Mouse (Mus musculus): ENCODE measurements at regions not wholly inside any gene's neighbourhood (a gene's known extent, or its start where the extent isn't known, plus 50 kb on each side); places are given as distances from the start of the nearest gene placed in this dataset.

DNA sequence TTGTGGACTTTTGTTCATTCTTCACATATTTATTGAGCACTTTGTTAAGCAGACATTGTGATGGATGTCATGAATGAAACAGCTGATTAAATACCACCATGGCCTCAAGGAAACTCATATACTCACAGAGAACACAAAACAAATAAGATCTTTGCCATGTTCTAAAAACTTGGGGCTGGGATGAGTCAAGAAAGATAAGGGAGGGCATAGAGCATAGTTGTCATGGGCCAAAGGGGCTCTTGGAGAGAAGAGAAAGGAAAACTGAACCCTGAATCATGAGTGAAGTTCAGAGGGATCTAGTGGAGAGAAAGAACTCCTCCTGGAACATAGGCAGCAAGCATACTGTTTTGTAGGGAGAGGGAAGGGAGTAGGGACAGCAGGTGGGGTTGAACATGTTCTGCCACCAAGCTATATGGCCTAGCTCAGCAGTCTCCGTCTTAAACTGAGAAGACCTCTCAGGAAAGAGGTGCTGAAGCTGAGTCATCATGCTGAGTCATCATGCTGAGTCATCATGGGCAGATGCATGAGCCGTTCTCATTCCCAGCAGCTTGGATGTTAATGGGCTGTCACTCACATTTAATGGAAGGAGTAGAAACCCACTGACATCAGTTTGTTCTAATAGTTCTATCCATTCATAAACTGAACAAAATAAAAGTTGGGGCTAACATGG is 69.6 kb downstream of the Cetn3 start:
- 58% methylated on average over 2 of the region's 2 CpGs for WGBS
- ATAC-seq: 0 out of 2 replicates have a peak, but pooled peaks have one; percentile 13
- H3K27ac ChIP-seq (ENCODE audit: low read length): no peak overlapping the region

DNA sequence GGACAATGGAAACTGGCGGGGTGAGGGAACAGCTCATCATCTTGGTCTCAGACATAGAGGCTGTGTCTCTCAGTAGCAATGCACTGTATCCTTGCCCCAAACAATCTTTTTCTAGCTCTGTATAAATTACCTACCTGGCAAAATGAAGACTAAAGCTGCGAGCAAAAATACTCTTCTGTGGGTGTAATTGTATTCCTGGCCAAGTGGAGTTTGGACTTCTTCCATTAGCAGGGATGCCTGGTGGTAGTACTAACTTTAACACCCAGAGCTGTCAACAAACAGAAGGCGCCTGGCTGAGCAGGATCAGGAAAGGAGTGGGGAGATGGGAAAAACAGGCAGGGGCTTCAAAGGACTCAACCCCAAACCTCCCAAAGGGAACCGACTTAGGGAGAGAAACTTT is 73.2 kb downstream of the Cetn3 start:
- WGBS: 52% methylated on average over 4 of the region's 4 CpGs
- H3K4me2 ChIP-seq (ENCODE audit: low read depth, low read length): no peak overlapping the region
- no peak overlapping the region for H3K27ac ChIP-seq (ENCODE audit: low read length)
- H3K9me3 ChIP-seq (ENCODE audit: control insufficient read depth, low read length): no peaks in the 10 kb centered on the region
- H3K4me3 ChIP-seq (ENCODE audit: low read length): no peak overlapping the region
- H3K36me3 ChIP-seq (ENCODE audit: control insufficient read depth, insufficient read depth, low read length): no peaks in the 10 kb centered on the region
- H3K9ac ChIP-seq (ENCODE audit: low read depth, low read length): no peak overlapping the region
- no peaks in the 10 kb centered on the region for H3K27me3 ChIP-seq (replicated peaks; ENCODE audit: control insufficient read depth, insufficient read depth, low read length)
- no peaks in the 10 kb centered on the region for H3K4me1 ChIP-seq (ENCODE audit: control insufficient read depth, insufficient read depth, low read length)
- ATAC-seq: no peak

More for the DNA sequence above, 69.6 kb downstream of the Cetn3 start:
- Histone ChIP-seq H3K9me3 (ENCODE audit: control insufficient read depth, low read length) (no peaks in the 10 kb centered on the region), H3K4me2 (ENCODE audit: low read depth, low read length) (no peak overlapping the region), H3K36me3 (ENCODE audit: control insufficient read depth, insufficient read depth, low read length) (no peaks in the 10 kb centered on the region), H3K27me3 (replicated peaks; ENCODE audit: control insufficient read depth, insufficient read depth, low read length) (no peaks in the 10 kb centered on the region), H3K9ac (ENCODE audit: low read depth, low read length) (no peak overlapping the region), H3K4me3 (ENCODE audit: low read length) (no peak overlapping the region), H3K4me1 (ENCODE audit: control insufficient read depth, insufficient read depth, low read length) (no peaks in the 10 kb centered on the region)

DNA sequence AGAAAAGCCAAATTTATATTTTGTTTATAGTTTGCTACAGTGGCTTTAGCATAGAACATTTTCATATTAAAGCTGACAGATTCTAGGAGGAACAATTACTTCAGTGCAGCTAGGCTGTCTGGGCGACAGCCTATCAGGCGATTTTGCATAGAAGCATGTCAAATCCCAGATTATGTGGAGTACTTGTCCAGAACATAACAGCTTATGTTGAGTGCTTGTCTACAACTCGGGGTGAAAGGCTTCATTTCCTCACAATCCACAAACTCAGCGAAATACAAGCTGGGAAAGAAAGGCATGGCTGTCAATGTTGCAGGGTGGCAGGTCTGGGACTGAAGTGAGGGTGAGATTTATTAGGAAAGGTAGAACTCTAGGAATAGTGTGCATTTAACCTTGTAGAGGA is 77.8 kb downstream of the Cetn3 start:
- ATAC-seq: no peak
- no peak overlapping the region for H3K4me3 ChIP-seq (ENCODE audit: low read length)
- H3K9ac ChIP-seq (ENCODE audit: low read depth, low read length): no peak overlapping the region
- no peaks in the 10 kb centered on the region for H3K36me3 ChIP-seq (ENCODE audit: control insufficient read depth, insufficient read depth, low read length)
- no peak overlapping the region for H3K27ac ChIP-seq (ENCODE audit: low read length)
- H3K4me2 ChIP-seq (ENCODE audit: low read depth, low read length): no peak overlapping the region
- H3K27me3 ChIP-seq (replicated peaks; ENCODE audit: control insufficient read depth, insufficient read depth, low read length): no peaks in the 10 kb centered on the region
- H3K4me1 ChIP-seq (ENCODE audit: control insufficient read depth, insufficient read depth, low read length): no peaks in the 10 kb centered on the region
- no peaks in the 10 kb centered on the region for H3K9me3 ChIP-seq (ENCODE audit: control insufficient read depth, low read length)
- 73% methylated on average over 4 of the region's 4 CpGs for WGBS

DNA sequence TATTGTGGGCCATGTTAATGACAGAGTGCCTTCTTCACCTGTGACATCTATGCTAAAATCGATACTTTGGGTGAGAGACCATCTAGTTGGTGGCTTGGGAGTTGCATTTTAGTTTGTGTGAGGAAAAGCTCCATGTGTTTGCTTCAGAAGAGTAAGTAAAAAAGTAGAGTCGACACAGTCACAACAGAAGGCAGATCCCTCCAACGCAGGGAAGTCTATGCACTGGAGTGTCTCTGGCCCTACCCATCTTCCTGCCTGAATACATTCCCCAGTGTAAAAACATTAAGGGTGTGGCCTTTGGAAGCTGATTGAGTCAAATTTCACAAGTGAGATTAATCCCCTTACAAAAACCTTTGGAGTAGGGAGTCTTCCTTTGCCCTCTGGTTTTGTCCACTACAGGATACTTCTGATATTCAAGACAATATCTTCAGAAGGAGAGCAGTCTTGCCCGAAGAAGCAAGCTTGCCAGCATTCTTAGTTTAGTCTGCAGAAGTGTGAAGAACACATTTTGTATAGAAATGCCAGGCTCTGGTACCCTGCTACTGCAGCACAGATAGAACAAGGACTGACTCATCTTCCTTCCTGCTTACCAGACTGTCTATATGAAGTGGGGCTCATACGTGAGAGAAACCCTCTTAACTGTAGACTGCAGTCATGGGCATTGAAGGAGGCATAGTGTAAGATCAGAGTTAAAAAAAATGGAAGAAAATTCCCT is 79.2 kb downstream of the Cetn3 start:
- Histone ChIP-seq H3K4me1 (ENCODE audit: control insufficient read depth, insufficient read depth, low read length) (no peaks in the 10 kb centered on the region), H3K9me3 (ENCODE audit: control insufficient read depth, low read length) (no peaks in the 10 kb centered on the region), H3K4me3 (ENCODE audit: low read length) (no peak overlapping the region), H3K36me3 (ENCODE audit: control insufficient read depth, insufficient read depth, low read length) (no peaks in the 10 kb centered on the region), H3K9ac (ENCODE audit: low read depth, low read length) (no peak overlapping the region), H3K27ac (ENCODE audit: low read length) (no peak overlapping the region), H3K27me3 (replicated peaks; ENCODE audit: control insufficient read depth, insufficient read depth, low read length) (no peaks in the 10 kb centered on the region), H3K4me2 (ENCODE audit: low read depth, low read length) (no peak overlapping the region)
- WGBS: 75% methylated on average over 5 of the region's 5 CpGs
- ATAC-seq: no peak

DNA sequence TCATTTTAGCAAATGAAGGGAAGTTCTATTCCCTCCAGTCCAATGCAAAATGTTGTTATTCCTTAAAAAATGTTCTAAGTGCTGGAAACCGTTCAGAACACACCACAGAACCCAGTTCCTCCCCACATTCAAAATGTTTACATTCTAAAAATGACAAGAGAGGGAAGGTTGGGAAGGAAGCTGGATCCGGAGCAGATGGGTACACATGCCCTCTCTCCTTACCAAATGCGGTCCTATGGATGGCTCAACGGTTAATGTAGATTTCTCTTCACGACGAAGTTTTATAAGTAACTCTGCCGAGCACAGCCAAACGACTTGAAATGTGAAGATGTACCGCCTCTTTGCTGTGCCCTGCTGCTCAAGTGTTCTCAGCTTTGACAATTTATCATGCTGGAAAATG is 88.3 kb downstream of the Cetn3 start:
- H3K4me1 ChIP-seq (ENCODE audit: control insufficient read depth, insufficient read depth, low read length): no peaks in the 10 kb centered on the region
- no peak overlapping the region for H3K9ac ChIP-seq (ENCODE audit: low read depth, low read length)
- no peak for ATAC-seq
- H3K27ac ChIP-seq (ENCODE audit: low read length): no peak overlapping the region
- H3K4me2 ChIP-seq (ENCODE audit: low read depth, low read length): no peak overlapping the region
- 71% methylated on average over 9 of the region's 9 CpGs for WGBS
- no peaks in the 10 kb centered on the region for H3K36me3 ChIP-seq (ENCODE audit: control insufficient read depth, insufficient read depth, low read length)
- H3K27me3 ChIP-seq (replicated peaks; ENCODE audit: control insufficient read depth, insufficient read depth, low read length): no peaks in the 10 kb centered on the region
- no peaks in the 10 kb centered on the region for H3K9me3 ChIP-seq (ENCODE audit: control insufficient read depth, low read length)
- no peak overlapping the region for H3K4me3 ChIP-seq (ENCODE audit: low read length)

DNA sequence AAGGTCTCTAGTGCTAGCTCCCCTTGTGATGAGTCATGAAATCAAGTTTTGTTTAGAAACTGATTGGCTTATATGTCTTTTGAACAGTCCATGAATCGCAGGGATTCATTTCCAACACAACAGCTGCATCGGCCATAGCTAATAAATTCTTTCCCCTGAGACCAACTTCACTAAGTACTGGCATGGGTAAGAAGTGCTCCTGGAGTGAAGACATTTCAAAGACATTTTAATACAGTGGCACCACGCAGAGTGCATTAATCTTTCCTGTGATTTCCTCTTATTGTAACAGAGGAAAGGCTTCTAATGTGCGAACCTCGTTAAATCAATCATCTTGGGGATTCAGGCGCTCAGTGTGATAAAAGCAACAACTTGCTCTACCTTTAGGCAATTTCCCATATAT is 103.0 kb downstream of the Cetn3 start:
- no peaks in the 10 kb centered on the region for H3K9me3 ChIP-seq (ENCODE audit: control insufficient read depth, low read length)
- no peaks in the 10 kb centered on the region for H3K27me3 ChIP-seq (replicated peaks; ENCODE audit: control insufficient read depth, insufficient read depth, low read length)
- no peak overlapping the region for H3K9ac ChIP-seq (ENCODE audit: low read depth, low read length)
- whole genome bisulfite sequencing: 68% methylated on average over 6 of the region's 6 CpGs
- no peak for ATAC-seq
- H3K4me3 ChIP-seq (ENCODE audit: low read length): no peak overlapping the region
- no peak overlapping the region for H3K27ac ChIP-seq (ENCODE audit: low read length)
- no peaks in the 10 kb centered on the region for H3K4me1 ChIP-seq (ENCODE audit: control insufficient read depth, insufficient read depth, low read length)
- no peaks in the 10 kb centered on the region for H3K36me3 ChIP-seq (ENCODE audit: control insufficient read depth, insufficient read depth, low read length)
- H3K4me2 ChIP-seq (ENCODE audit: low read depth, low read length): no peak overlapping the region

DNA sequence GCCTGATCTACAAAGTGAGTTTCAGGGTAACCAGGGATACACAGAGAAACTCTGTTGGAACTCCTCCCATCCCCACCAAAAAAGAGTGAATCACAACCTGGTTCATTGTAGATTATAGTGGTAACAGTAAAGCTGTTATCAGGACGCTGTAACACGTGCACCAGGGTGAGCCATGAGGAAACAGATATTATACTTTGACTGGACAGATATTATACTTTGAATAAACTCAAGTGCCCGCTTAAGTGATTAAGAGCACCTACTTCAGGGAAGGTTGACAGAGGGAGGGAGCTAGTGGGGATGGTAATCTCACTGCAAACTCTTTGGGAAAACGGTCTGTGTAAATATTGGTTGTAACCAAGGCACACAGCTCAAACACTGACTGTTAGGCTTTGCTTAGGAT is 147.4 kb downstream of the Cetn3 start:
- H3K4me2 ChIP-seq (ENCODE audit: low read depth, low read length): no peak overlapping the region
- H3K9me3 ChIP-seq (ENCODE audit: control insufficient read depth, low read length): no peaks in the 10 kb centered on the region
- no peaks in the 10 kb centered on the region for H3K36me3 ChIP-seq (ENCODE audit: control insufficient read depth, insufficient read depth, low read length)
- 42% methylated on average over 4 of the region's 4 CpGs for WGBS
- no peak overlapping the region for H3K27ac ChIP-seq (ENCODE audit: low read length)
- H3K9ac ChIP-seq (ENCODE audit: low read depth, low read length): no peak overlapping the region
- H3K4me1 ChIP-seq (ENCODE audit: control insufficient read depth, insufficient read depth, low read length): no peaks in the 10 kb centered on the region
- no peaks in the 10 kb centered on the region for H3K27me3 ChIP-seq (replicated peaks; ENCODE audit: control insufficient read depth, insufficient read depth, low read length)
- ATAC-seq: no peak
- no peak overlapping the region for H3K4me3 ChIP-seq (ENCODE audit: low read length)

DNA sequence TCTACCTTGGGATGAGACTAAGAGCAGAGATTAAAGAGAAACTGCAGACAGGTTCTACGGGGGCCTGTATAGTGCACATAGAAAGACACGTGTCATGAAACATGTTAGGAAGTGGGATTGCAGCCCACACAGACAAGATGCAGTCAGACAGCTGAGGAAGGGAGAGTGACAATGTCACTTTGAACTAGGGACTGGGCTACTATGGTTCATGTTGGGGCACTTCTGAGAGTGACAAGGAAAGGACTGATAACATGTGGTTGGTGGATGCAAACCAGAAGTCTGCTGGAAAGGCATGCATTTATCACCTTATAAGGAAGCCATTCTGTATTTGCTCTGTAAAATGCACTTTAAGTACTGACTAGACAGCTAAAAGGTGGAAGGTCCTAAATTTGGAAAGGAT is 148.3 kb downstream of the Cetn3 start:
- ATAC-seq: no peak
- 79% methylated on average over 2 of the region's 2 CpGs for WGBS
- H3K9me3 ChIP-seq (ENCODE audit: control insufficient read depth, low read length): no peaks in the 10 kb centered on the region
- no peak overlapping the region for H3K9ac ChIP-seq (ENCODE audit: low read depth, low read length)
- H3K27me3 ChIP-seq (replicated peaks; ENCODE audit: control insufficient read depth, insufficient read depth, low read length): no peaks in the 10 kb centered on the region
- no peak overlapping the region for H3K4me3 ChIP-seq (ENCODE audit: low read length)
- H3K36me3 ChIP-seq (ENCODE audit: control insufficient read depth, insufficient read depth, low read length): no peaks in the 10 kb centered on the region
- no peak overlapping the region for H3K27ac ChIP-seq (ENCODE audit: low read length)
- no peak overlapping the region for H3K4me2 ChIP-seq (ENCODE audit: low read depth, low read length)
- no peaks in the 10 kb centered on the region for H3K4me1 ChIP-seq (ENCODE audit: control insufficient read depth, insufficient read depth, low read length)

DNA sequence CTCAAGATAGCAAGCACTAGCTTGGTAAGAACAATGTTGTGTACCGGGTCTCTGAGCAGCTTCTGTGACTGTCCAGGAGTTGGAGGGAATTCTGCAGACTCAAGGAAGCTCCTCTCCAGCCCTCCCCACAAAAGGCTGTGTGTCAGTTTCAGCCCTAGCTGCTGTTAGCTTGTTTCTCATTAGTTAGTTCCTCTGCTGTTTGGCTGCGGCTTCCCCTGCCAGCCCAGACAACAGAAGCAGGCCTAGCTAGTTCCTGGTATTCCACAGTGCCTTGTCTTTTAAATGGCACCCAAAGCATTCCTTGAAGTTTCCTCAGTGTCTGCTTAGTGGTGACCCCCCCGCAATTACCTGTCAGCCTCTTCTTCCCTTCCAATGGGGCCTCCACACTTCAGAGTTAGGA is 154.2 kb downstream of the Cetn3 start:
- H3K4me2 ChIP-seq (ENCODE audit: low read depth, low read length): no peak overlapping the region
- H3K27me3 ChIP-seq (replicated peaks; ENCODE audit: control insufficient read depth, insufficient read depth, low read length): no peaks in the 10 kb centered on the region
- 80% methylated on average over 3 of the region's 3 CpGs for WGBS
- H3K36me3 ChIP-seq (ENCODE audit: control insufficient read depth, insufficient read depth, low read length): no peaks in the 10 kb centered on the region
- H3K9ac ChIP-seq (ENCODE audit: low read depth, low read length): no peak overlapping the region
- no peaks in the 10 kb centered on the region for H3K4me1 ChIP-seq (ENCODE audit: control insufficient read depth, insufficient read depth, low read length)
- no peak for ATAC-seq
- H3K9me3 ChIP-seq (ENCODE audit: control insufficient read depth, low read length): no peaks in the 10 kb centered on the region
- no peak overlapping the region for H3K4me3 ChIP-seq (ENCODE audit: low read length)
- H3K27ac ChIP-seq (ENCODE audit: low read length): no peak overlapping the region
